Mouse (Mus musculus): ENCODE measurements around the gene Nsmce4a.

DNA sequence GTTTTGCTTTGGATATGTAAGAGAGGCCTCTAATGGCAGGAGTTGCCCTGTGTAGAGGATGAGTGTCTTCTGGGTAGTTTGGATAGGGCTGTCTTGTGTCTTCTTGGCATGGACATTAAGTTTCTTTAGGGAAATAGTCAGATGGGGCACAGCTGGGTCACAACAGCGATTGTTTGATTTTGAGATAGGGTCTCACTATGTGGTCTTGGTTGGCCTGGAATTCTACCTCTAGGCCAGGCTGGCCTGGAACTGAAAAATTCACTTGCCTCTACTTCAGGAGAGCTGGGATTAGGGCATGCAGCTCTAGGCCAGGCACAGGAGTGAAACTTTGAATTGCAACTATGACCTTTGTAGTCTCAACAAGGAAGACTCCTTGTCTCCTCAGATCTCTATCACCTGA lies 29.9 kb upstream of the Nsmce4a start:
- TF ChIP-seq CTCF (IDR thresholded peaks at IDR 0.05; ENCODE audit: control insufficient read depth, insufficient read depth, insufficient read length) (no peak), CEBPB (IDR thresholded peaks at IDR 0.05; ENCODE audit: low read depth) (no peak)
